Mouse (Mus musculus): ENCODE results near the gene Lrrc63. TPM values are rescaled to one million over a fixed set of nuclear protein-coding genes. Genes with fewer than 3 reads are reported as not detected.
A peak's percentile ranks its signal among the peaks of the same experiment; 100 is the strongest.

The Lrrc63 gene
- polyA plus RNA-seq, 1 experiment: not detected

DNA sequence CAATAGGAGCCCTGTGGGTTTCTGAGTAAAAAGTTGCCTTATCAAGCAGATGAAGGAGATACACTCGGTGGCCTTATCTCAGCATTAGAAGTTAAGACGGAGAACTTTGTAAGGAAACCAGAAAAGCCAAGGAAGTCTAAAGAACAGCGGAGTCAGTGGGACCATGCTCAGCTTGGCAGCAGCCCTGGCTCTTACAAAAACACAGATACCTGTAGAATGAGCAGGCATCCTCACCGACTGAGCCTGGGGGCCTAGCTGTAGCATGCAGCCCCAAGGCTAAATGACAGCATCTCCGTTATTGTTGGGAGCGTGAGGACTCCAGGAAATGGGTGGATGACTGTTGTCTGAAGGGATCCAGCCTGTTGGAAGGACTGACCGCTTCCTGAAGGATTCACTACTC is 45.1 kb upstream of the Lrrc63 start:
- H3K27ac ChIP-seq (ENCODE audit: insufficient read depth, low read depth, low read length): peak overlapping the region; percentile 52
- no peaks in the 10 kb centered on the region for H3K27me3 ChIP-seq (ENCODE audit: control insufficient read depth, insufficient read depth, low read length)
- TF ChIP-seq POLR2A (IDR thresholded peaks at IDR 0.05; ENCODE audit: low read depth, low read length) (no peak), CTCF (IDR thresholded peaks at IDR 0.05; ENCODE audit: extremely low read depth, insufficient read length, insufficient replicate concordance, low read depth, low read length) (no peak)
- 82% methylated on average over 7 of the region's 7 CpGs for WGBS
- H3K4me3 ChIP-seq (ENCODE audit: low read depth, low read length): no peak overlapping the region
- H3K36me3 ChIP-seq (ENCODE audit: control insufficient read depth, insufficient read depth, low read length): no peaks in the 10 kb centered on the region
- peaks cover 14% of the 10 kb centered on the region; the same call in 1 of the 2 replicates for H3K4me1 ChIP-seq (ENCODE audit: control insufficient read depth, insufficient read depth, insufficient read length, low read length)

DNA sequence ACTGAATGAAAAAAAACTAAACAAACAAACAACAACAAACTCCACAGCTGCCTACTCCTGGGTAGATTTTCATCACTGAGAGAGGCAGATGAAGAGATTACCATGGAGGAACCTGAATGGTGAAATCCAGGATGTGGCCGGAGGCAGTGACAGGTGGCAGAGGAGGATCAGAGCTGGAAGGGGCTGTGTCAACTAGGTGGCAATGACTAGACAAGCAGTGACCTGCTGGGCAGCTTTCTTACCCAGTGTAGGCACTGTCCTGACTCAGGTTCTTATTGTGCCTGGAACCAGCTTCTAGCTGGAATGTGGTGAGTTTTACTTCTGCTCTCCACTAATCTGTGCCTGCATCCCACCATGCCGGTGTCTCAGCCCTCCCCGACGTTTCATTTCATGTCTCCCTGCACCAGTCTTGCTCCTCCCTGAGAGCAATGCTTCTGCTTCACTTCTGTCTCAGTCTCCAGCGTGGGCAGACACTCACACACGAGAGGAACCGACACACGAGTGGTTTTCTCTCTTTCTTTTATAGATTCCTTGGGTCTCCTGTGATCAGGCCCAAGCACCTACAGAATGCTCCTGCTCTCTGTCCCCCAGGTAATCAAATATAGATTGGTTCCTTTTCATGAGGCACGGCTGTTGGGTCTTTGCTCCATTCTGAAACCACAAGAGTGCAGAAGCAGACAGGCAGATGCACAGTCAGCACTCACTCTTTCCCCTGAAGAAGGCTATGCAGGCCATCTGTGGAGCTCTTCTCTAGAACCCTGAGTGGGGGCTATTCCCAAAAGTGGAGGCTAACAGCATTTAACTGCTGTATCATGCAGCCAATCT is 44.3 kb upstream of the Lrrc63 start:
- WGBS: 82% methylated on average over 9 of the region's 9 CpGs
- no peaks in the 10 kb centered on the region for H3K27me3 ChIP-seq (ENCODE audit: control insufficient read depth, insufficient read depth, low read length)
- H3K4me1 ChIP-seq (ENCODE audit: control insufficient read depth, insufficient read depth, insufficient read length, low read length): peaks cover 14% of the 10 kb centered on the region; the same call in 1 of the 2 replicates
- no peak overlapping the region for H3K4me3 ChIP-seq (ENCODE audit: low read depth, low read length)
- H3K27ac ChIP-seq (ENCODE audit: insufficient read depth, low read depth, low read length): peak overlapping the region; percentile 16; the same call in 1 of the 2 replicates
- no peaks in the 10 kb centered on the region for H3K36me3 ChIP-seq (ENCODE audit: control insufficient read depth, insufficient read depth, low read length)
- no peak for TF ChIP-seq POLR2A (IDR thresholded peaks at IDR 0.05; ENCODE audit: low read depth, low read length)
- no peak for TF ChIP-seq CTCF (IDR thresholded peaks at IDR 0.05; ENCODE audit: extremely low read depth, insufficient read length, insufficient replicate concordance, low read depth, low read length)

DNA sequence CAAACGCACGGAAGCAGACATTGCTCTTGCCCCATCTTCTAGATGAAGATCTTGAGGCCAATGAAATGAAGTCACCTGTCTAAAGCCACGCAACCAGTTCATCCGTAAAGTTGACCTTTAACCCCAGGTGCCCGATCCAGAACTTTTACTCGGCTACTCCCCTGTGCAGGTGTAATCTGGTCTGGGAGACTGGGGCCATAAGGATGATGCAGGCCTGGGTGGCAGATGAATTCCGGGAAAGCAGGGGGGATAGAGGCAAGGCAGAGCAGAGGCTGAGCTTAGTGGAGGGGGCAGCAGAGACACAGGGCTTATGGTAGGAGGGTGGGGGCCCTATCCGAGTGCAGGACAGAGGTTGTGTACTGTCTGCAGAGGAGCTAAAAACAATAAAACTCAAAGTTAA is 43.6 kb upstream of the Lrrc63 start:
- no peaks in the 10 kb centered on the region for H3K36me3 ChIP-seq (ENCODE audit: control insufficient read depth, insufficient read depth, low read length)
- H3K4me3 ChIP-seq (ENCODE audit: low read depth, low read length): no peak overlapping the region
- TF ChIP-seq POLR2A (IDR thresholded peaks at IDR 0.05; ENCODE audit: low read depth, low read length): no peak
- TF ChIP-seq CTCF (IDR thresholded peaks at IDR 0.05; ENCODE audit: extremely low read depth, insufficient read length, insufficient replicate concordance, low read depth, low read length): no peak
- 37% methylated on average over 8 of the region's 8 CpGs for WGBS
- no peaks in the 10 kb centered on the region for H3K27me3 ChIP-seq (ENCODE audit: control insufficient read depth, insufficient read depth, low read length)
- H3K27ac ChIP-seq (ENCODE audit: insufficient read depth, low read depth, low read length): no peak overlapping the region; the same call in 1 of the 2 replicates
- peaks cover 14% of the 10 kb centered on the region; the same call in 1 of the 2 replicates for H3K4me1 ChIP-seq (ENCODE audit: control insufficient read depth, insufficient read depth, insufficient read length, low read length)

DNA sequence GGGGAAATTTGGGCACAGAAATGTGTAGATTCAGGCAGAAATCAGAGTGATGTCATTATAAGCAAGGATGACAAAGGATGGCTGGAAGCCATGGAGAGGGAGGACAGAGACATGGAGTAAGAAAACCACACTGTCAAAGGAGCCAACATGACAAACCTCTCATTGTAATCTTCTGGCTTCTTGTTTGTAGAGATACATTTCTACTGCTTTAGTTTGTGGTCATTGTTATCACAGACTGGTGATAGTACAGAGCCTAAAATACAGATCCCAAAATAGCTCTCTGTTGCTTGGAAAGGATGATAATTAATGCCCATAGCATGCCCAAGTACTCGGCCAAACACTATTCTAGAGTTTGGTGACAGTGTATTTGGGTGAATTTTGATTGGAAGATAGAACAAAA is 39.9 kb upstream of the Lrrc63 start:
- Histone ChIP-seq H3K27ac (ENCODE audit: insufficient read depth, low read depth, low read length) (no peak overlapping the region), H3K4me3 (ENCODE audit: low read depth, low read length) (no peak overlapping the region), H3K4me1 (ENCODE audit: control insufficient read depth, insufficient read depth, insufficient read length, low read length) (peaks cover 7% of the 10 kb centered on the region; the same call in 1 of the 2 replicates), H3K27me3 (ENCODE audit: control insufficient read depth, insufficient read depth, low read length) (no peaks in the 10 kb centered on the region), H3K36me3 (ENCODE audit: control insufficient read depth, insufficient read depth, low read length) (no peaks in the 10 kb centered on the region)
- 78% methylated on average over 1 of the region's 1 CpGs for WGBS
- TF ChIP-seq CTCF (IDR thresholded peaks at IDR 0.05; ENCODE audit: extremely low read depth, insufficient read length, insufficient replicate concordance, low read depth, low read length): no peak
- no peak for TF ChIP-seq POLR2A (IDR thresholded peaks at IDR 0.05; ENCODE audit: low read depth, low read length)

DNA sequence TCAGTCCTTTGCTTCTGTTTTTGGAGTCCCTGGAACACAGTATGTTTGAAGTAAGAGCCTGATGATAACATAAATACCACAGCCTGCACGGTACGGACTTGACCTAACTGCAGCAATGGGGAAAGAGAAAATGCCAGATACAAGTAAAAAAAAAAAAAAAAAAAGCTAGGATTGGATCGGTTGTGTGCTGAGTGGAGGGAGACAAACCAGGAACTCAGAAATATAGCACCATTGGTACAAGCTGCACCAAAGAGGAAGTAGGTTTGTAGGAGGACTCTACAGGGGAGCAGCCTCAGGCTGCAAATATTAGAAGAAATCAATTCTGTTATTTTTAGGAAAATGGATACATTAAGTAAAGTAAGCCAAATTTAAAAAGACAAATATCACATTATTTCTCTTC is 37.8 kb upstream of the Lrrc63 start:
- H3K27ac ChIP-seq (ENCODE audit: insufficient read depth, low read depth, low read length): no peak overlapping the region
- peaks cover 2% of the 10 kb centered on the region; the same call in 1 of the 2 replicates for H3K4me1 ChIP-seq (ENCODE audit: control insufficient read depth, insufficient read depth, insufficient read length, low read length)
- no peaks in the 10 kb centered on the region for H3K27me3 ChIP-seq (ENCODE audit: control insufficient read depth, insufficient read depth, low read length)
- WGBS: 63% methylated on average over 3 of the region's 3 CpGs
- H3K4me3 ChIP-seq (ENCODE audit: low read depth, low read length): no peak overlapping the region
- H3K36me3 ChIP-seq (ENCODE audit: control insufficient read depth, insufficient read depth, low read length): no peaks in the 10 kb centered on the region
- TF ChIP-seq CTCF (IDR thresholded peaks at IDR 0.05; ENCODE audit: extremely low read depth, insufficient read length, insufficient replicate concordance, low read depth, low read length): no peak
- TF ChIP-seq POLR2A (IDR thresholded peaks at IDR 0.05; ENCODE audit: low read depth, low read length): no peak

DNA sequence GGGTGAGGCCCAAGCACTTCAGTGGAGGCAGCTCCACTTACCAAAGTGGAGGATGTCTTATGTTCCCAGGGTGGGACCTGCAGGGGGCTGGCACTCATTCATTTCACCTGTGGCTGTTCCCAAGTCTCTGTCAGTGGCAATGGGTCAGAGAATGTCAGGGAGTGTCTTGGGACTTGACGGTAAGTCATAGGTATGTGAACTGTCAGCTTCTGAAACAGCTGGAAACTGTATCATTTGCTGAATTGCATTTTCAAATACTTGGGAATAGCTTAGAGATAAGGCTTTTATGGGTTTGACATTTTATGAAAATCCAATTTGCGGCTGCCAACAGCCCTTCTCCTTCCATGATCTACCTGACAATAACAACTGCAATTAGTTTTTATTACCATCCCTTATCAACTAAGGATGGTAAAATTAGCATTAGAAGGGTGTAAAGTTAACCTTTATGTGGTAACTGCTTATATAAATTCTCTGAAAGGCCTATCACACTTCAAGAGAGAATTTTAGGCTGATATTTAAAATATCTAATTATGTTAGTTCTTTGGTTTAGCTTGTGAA is 35.0 kb upstream of the Lrrc63 start:
- H3K4me3 ChIP-seq (ENCODE audit: low read depth, low read length): no peak overlapping the region
- no peak overlapping the region for H3K27ac ChIP-seq (ENCODE audit: insufficient read depth, low read depth, low read length)
- TF ChIP-seq POLR2A (IDR thresholded peaks at IDR 0.05; ENCODE audit: low read depth, low read length): no peak
- H3K4me1 ChIP-seq (ENCODE audit: control insufficient read depth, insufficient read depth, insufficient read length, low read length): peaks cover 2% of the 10 kb centered on the region; the same call in 1 of the 2 replicates
- H3K27me3 ChIP-seq (ENCODE audit: control insufficient read depth, insufficient read depth, low read length): no peaks in the 10 kb centered on the region
- WGBS: 27% methylated on average over 2 of the region's 2 CpGs
- no peaks in the 10 kb centered on the region for H3K36me3 ChIP-seq (ENCODE audit: control insufficient read depth, insufficient read depth, low read length)

DNA sequence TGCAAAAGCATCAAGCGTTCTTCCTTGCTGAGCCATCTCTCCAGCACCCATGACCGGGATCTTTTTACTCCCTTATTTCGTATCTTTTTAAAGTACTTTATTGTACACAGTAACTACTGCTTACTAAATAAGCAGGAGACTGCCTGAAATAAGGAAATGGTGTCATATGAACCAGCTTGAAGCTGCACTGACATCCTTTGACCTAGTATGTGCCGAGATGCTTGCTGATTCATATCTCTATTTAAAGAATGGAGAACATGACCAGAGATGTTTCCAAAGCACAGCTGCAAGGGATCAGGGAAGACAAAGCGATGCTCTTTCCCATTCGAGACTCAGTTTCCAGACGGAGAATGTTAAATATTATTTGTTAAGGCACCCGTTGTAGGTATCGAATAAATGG is 33.7 kb upstream of the Lrrc63 start:
- H3K27ac ChIP-seq (ENCODE audit: insufficient read depth, low read depth, low read length): no peak overlapping the region
- TF ChIP-seq POLR2A (IDR thresholded peaks at IDR 0.05; ENCODE audit: low read depth, low read length) (no peak), CTCF (IDR thresholded peaks at IDR 0.05; ENCODE audit: extremely low read depth, insufficient read length, insufficient replicate concordance, low read depth, low read length) (no peak)

More for the DNA sequence above, 33.7 kb upstream of the Lrrc63 start:
- H3K36me3 ChIP-seq (ENCODE audit: control insufficient read depth, insufficient read depth, low read length): no peaks in the 10 kb centered on the region
- peaks cover 2% of the 10 kb centered on the region; the same call in 1 of the 2 replicates for H3K4me1 ChIP-seq (ENCODE audit: control insufficient read depth, insufficient read depth, insufficient read length, low read length)
- WGBS: 89% methylated on average over 9 of the region's 9 CpGs
- no peak overlapping the region for H3K4me3 ChIP-seq (ENCODE audit: low read depth, low read length)
- no peaks in the 10 kb centered on the region for H3K27me3 ChIP-seq (ENCODE audit: control insufficient read depth, insufficient read depth, low read length)
